Mouse (Mus musculus) intestine, postnatal 0 days (tissue): ENCODE measurements around the gene Tecpr2. TPM values are rescaled to one million over a fixed set of nuclear protein-coding genes. Genes with fewer than 3 reads are reported as not detected.

ENCODE experiments used
- ATAC-seq: fragments of 200-750 bp; cut with Nextera tagmentation; 2 replicates; pipeline ENCODE4 v1.8.0; 2017; ENCODE audit warnings: mild to moderate bottlenecking, moderate TSS enrichment, moderate library complexity
- H3K27ac ChIP-seq: fragments of 300-500 bp; sonication (generic); 2 replicates; pipeline ENCODE4 v1.5.1; 2014; ENCODE audit warnings: mild to moderate bottlenecking, low read depth, low read length, moderate library complexity
- H3K27me3 ChIP-seq: fragments of 300-500 bp; sonication (generic); replicated peaks from 2 replicates; pipeline ENCODE4 v1.6.1; 2014; ENCODE audit warnings: low read length, mixed read lengths; ENCODE audit not compliant: control insufficient read depth, insufficient read depth
- H3K36me3 ChIP-seq: fragments of 300-500 bp; sonication (generic); 2 replicates; pipeline ENCODE4 v1.6.1; 2014; ENCODE audit warnings: mild to moderate bottlenecking, moderate library complexity; ENCODE audit not compliant: control insufficient read depth, insufficient read depth
- H3K4me1 ChIP-seq: fragments of 300-500 bp; sonication (generic); replicated peaks from 2 replicates; pipeline ENCODE4 v1.6.1; 2014; ENCODE audit warnings: antibody characterized with exemption, low read length, mixed read lengths; ENCODE audit not compliant: control insufficient read depth, insufficient read depth
- H3K4me2 ChIP-seq: fragments of 300-500 bp; sonication (generic); replicated peaks from 2 replicates; pipeline ENCODE4 v1.6.1; 2014; ENCODE audit warnings: low read depth, mild to moderate bottlenecking, moderate library complexity
- H3K4me3 ChIP-seq: fragments of 300-500 bp; sonication (generic); 2 replicates; pipeline ENCODE4 v1.5.1; 2014; ENCODE audit warnings: low read depth, low read length
- H3K9ac ChIP-seq: fragments of 300-500 bp; sonication (generic); 2 replicates; pipeline ENCODE4 v1.6.1; 2014; ENCODE audit warnings: mild to moderate bottlenecking, low read depth, low read length
- H3K9me3 ChIP-seq: fragments of 300-500 bp; sonication (generic); 2 replicates; pipeline ENCODE4 v1.6.1; 2016; ENCODE audit warnings: mixed run types; ENCODE audit not compliant: control insufficient read depth
- CTCF ChIP-seq: sonication (generic); IDR thresholded peaks from 2 replicates; pipeline ENCODE4 v1.5.1; 2016; ENCODE audit warnings: low read depth, mild to moderate bottlenecking, control low read depth, antibody characterized with exemption, moderate library complexity
- WGBS: fragments of 180-500 bp; shearing (Covaris S2); extraction: QIAGEN DNeasy Blood & Tissue Kit; methylation state at CpG from one replicate; pipeline ENCODE4 v1.1.7; 2014; 5-methylcytosine and 5-hydroxymethylcytosine counted together
- polyA plus RNA-seq: library from polyadenylated mRNA; unstranded; fragments of >200 nt; fragmentation: Nextera tagmentation; extraction: Ambion mirVana; gene quantifications from 2 replicates; pipeline ENCODE4 v1.2.1, GENCODE M21; 2015

Tecpr2 gene
- polyA plus RNA-seq, 1 experiment from 2014 or later: 1.3 TPM

DNA sequence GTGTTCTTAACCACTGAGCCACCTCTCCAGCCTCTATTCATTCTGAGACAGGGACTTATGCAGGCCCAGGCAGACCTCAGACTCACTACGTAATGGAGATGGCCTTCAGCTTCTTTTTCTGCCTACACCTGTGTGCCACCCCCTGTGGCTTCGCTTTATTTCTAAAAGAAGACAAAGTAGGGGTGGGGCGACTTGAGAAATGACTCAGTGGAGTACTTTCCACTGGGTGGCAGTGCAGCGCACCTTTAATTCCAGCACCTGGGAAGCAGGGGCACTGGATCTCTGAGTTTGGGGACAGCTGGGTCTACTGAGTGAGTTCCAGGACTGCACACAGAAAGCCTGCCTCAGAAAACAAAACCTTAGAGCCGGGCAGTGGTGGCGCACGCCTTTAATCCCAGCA, 6.8 kb upstream of the Tecpr2 start:
- Histone ChIP-seq H3K4me3 (no peak overlapping the region), H3K9me3 (no peaks in the 10 kb centered on the region), H3K36me3 (peaks cover 41% of the 10 kb centered on the region), H3K27me3 (no peaks in the 10 kb centered on the region), H3K4me1 (no peaks in the 10 kb centered on the region), H3K9ac (no peak overlapping the region), H3K27ac (no peak overlapping the region), H3K4me2 (no peak overlapping the region)
- WGBS: 87% methylated on average over 7 of the region's 7 CpGs
- no peak for ATAC-seq
- TF ChIP-seq CTCF: peak; percentile 61

- Histone ChIP-seq H3K4me1 (peaks cover 5% of the 10 kb centered on the region; the same call in 1 of the 2 replicates), H3K27ac (no peak overlapping the region), H3K4me3 (no peak overlapping the region), H3K9me3 (no peaks in the 10 kb centered on the region), H3K36me3 (peaks cover 19% of the 10 kb centered on the region; the same call in 1 of the 2 replicates), H3K27me3 (no peaks in the 10 kb centered on the region), H3K9ac (no peak overlapping the region), H3K4me2 (no peak overlapping the region)
- TF ChIP-seq CTCF: no peak
- no peak for ATAC-seq
- WGBS: 93% methylated on average over 2 of the region's 2 CpGs
These were observed 3.8 kb upstream of the Tecpr2 start for GRCm38 (mm10) chr12:110885251-110885650.

GRCm38 (mm10) chr12:110888106-110888505, 958 bp upstream of the Tecpr2 start:
- peak overlapping the region; percentile 77 for H3K9ac ChIP-seq
- peak overlapping the region; percentile 80 for H3K4me2 ChIP-seq
- H3K27me3 ChIP-seq: no peaks in the 10 kb centered on the region
- peaks cover 7% of the 10 kb centered on the region; the same call in 1 of the 2 replicates for H3K4me1 ChIP-seq
- H3K4me3 ChIP-seq: peak overlapping the region; percentile 79
- no peak overlapping the region for H3K27ac ChIP-seq
- no peak for TF ChIP-seq CTCF
- H3K9me3 ChIP-seq: no peaks in the 10 kb centered on the region
- 0 out of 2 replicates have a peak, but pooled peaks cover 6% of the 10 kb centered on the region for H3K36me3 ChIP-seq
- WGBS: 28% methylated on average over 12 of the region's 12 CpGs
- ATAC-seq: no peak

- Histone ChIP-seq H3K27me3 (no peaks in the 10 kb centered on the region), H3K36me3 (0 out of 2 replicates have a peak, but pooled peaks cover 1% of the 10 kb centered on the region), H3K9me3 (no peaks in the 10 kb centered on the region), H3K4me2 (peak overlapping the region; percentile 80), H3K9ac (peak overlapping the region; percentile 77), H3K27ac (no peak overlapping the region), H3K4me1 (peaks cover 7% of the 10 kb centered on the region; the same call in 1 of the 2 replicates), H3K4me3 (peak overlapping the region; percentile 79)
- under 1% methylated on average over 25 of the region's 25 CpGs for WGBS
- peak; percentile 52 for ATAC-seq
- no peak for TF ChIP-seq CTCF
These were observed 458 bp upstream of the Tecpr2 start for GRCm38 (mm10) chr12:110888606-110889005.

DNA sequence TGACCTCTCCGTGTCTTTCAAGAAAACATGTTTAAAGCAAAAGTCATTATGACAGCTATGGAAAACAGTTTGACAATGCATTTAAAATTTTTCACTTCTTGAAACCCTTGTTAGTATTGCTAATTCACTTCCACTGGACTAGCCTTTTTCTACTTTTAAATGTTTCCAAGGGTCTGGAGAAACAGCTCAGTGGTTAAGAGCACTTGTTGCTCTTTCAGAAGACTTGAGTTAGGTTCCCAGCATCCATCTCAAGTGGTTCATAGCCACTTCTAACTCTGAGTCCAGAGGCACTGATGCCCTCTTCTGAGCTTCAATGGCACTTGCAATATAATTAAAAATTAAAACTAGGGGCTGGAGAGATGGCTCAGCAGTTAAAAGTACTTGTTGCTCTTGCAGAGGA, 2.8 kb downstream of the Tecpr2 start:
- Histone ChIP-seq H3K4me2 (no peak overlapping the region), H3K9me3 (no peaks in the 10 kb centered on the region), H3K4me1 (peaks cover 7% of the 10 kb centered on the region; the same call in 1 of the 2 replicates), H3K4me3 (no peak overlapping the region), H3K9ac (no peak overlapping the region), H3K36me3 (no peaks in the 10 kb centered on the region), H3K27me3 (no peaks in the 10 kb centered on the region), H3K27ac (no peak overlapping the region)
- 79% methylated on average over 1 of the region's 1 CpGs for WGBS
- no peak for ATAC-seq
- TF ChIP-seq CTCF: no peak

GRCm38 (mm10) chr12:110902106-110902505, 13.0 kb downstream of the Tecpr2 start:
- Histone ChIP-seq H3K27me3 (no peaks in the 10 kb centered on the region), H3K36me3 (peaks cover 4% of the 10 kb centered on the region; the same call in 1 of the 2 replicates), H3K4me3 (no peak overlapping the region), H3K4me1 (no peaks in the 10 kb centered on the region), H3K9ac (no peak overlapping the region), H3K9me3 (no peaks in the 10 kb centered on the region), H3K27ac (no peak overlapping the region), H3K4me2 (no peak overlapping the region)
- no peak for TF ChIP-seq CTCF
- 79% methylated on average over 4 of the region's 4 CpGs for WGBS
- no peak for ATAC-seq

DNA sequence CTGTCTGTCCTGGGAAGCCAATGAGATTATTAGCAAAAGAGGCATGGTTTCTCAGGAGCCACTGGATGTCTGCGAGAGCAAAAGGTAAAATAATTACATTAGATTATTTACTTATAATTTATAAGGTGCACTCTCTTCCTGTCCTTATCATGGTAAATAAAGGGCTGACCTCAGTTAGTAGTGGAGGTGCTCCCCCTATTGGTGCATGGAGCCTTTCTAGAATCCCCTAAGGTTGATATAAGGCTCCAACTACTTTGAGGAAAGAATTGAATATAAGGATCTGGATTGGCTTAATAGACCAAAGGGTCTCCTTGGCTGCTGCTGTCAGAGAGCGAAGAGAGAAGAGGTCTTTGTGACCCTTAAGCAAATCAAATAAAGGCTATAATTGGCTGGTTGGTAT, 14.5 kb downstream of the Tecpr2 start:
- Histone ChIP-seq H3K9ac (no peak overlapping the region), H3K9me3 (no peaks in the 10 kb centered on the region), H3K27ac (no peak overlapping the region), H3K27me3 (no peaks in the 10 kb centered on the region), H3K4me2 (no peak overlapping the region), H3K36me3 (peaks cover 4% of the 10 kb centered on the region; the same call in 1 of the 2 replicates), H3K4me1 (no peaks in the 10 kb centered on the region), H3K4me3 (no peak overlapping the region)
- peak; percentile 59 for TF ChIP-seq CTCF
- 79% methylated on average over 2 of the region's 2 CpGs for WGBS
- no peak for ATAC-seq
